Mouse (Mus musculus): ENCODE measurements at regions not wholly inside any gene's neighbourhood (a gene's known extent, or its start where the extent isn't known, plus 50 kb on each side); places are given as distances from the start of the nearest gene placed in this dataset.
A peak's percentile ranks its signal among the peaks of the same experiment; 100 is the strongest.

- DNase-seq (ENCODE audit: low spot score) = peak; percentile 60
Observed at GRCm38 (mm10) chr16:55663946-55664345, 174.8 kb downstream of the Nfkbiz start.

GRCm38 (mm10) chr16:55636667-55637450 lies 201.8 kb downstream of the Nfkbiz start:
- peak; percentile 55 for DNase-seq (ENCODE audit: low spot score)

GRCm38 (mm10) chr16:55636224-55636623 lies 202.5 kb downstream of the Nfkbiz start:
- DNase-seq (ENCODE audit: low spot score) = peak; percentile 71

- DNase-seq (ENCODE audit: low spot score) = no peak
Observed at GRCm38 (mm10) chr16:55634691-55635090, 204.0 kb downstream of the Nfkbiz start.

- DNase-seq (ENCODE audit: low spot score) = no peak
Observed at GRCm38 (mm10) chr16:55632220-55632619, 206.5 kb downstream of the Nfkbiz start.

GRCm38 (mm10) chr16:55631637-55632036 lies 207.1 kb downstream of the Nfkbiz start:
- DNase-seq (ENCODE audit: low spot score) = no peak

GRCm38 (mm10) chr16:55631048-55631447 lies 207.7 kb downstream of the Nfkbiz start:
- no peak for DNase-seq (ENCODE audit: low spot score)

- no peak for DNase-seq (ENCODE audit: low spot score)
Observed at GRCm38 (mm10) chr16:55627531-55627930, 211.2 kb downstream of the Nfkbiz start.

GRCm38 (mm10) chr16:55623422-55623821 lies 215.3 kb downstream of the Nfkbiz start:
- peak; percentile 60 for DNase-seq (ENCODE audit: low spot score)

GRCm38 (mm10) chr16:55619731-55620130 lies 219.0 kb downstream of the Nfkbiz start:
- DNase-seq (ENCODE audit: low spot score) = no peak

- DNase-seq (ENCODE audit: low spot score) = no peak
Observed at GRCm38 (mm10) chr16:55617958-55618357, 220.7 kb downstream of the Nfkbiz start.

- peak; percentile 55 for DNase-seq (ENCODE audit: low spot score)
Observed at GRCm38 (mm10) chr16:55617506-55617905, 221.2 kb downstream of the Nfkbiz start.

- no peak for DNase-seq (ENCODE audit: low spot score)
Observed at GRCm38 (mm10) chr16:55616408-55617120, 222.1 kb downstream of the Nfkbiz start.

- DNase-seq (ENCODE audit: low spot score) = peak; percentile 85
Observed at GRCm38 (mm10) chr16:55612873-55613272, 225.8 kb downstream of the Nfkbiz start.

- DNase-seq (ENCODE audit: low spot score) = no peak
Observed at GRCm38 (mm10) chr16:55612001-55612400, 226.7 kb downstream of the Nfkbiz start.

- DNase-seq (ENCODE audit: low spot score) = no peak
Observed at GRCm38 (mm10) chr16:55611172-55611571, 227.5 kb downstream of the Nfkbiz start.

GRCm38 (mm10) chr16:55608361-55608760 lies 230.3 kb downstream of the Nfkbiz start:
- peak; percentile 64 for DNase-seq (ENCODE audit: low spot score)

GRCm38 (mm10) chr16:55606447-55607239 lies 232.1 kb downstream of the Nfkbiz start:
- peak; percentile 72 for DNase-seq (ENCODE audit: low spot score)

GRCm38 (mm10) chr16:55603611-55604010 lies 235.1 kb downstream of the Nfkbiz start:
- DNase-seq (ENCODE audit: low spot score) = no peak

GRCm38 (mm10) chr16:55589382-55589956 lies 249.2 kb downstream of the Nfkbiz start:
- no peak for DNase-seq (ENCODE audit: low spot score)

- no peak for DNase-seq (ENCODE audit: low spot score)
Observed at GRCm38 (mm10) chr16:55587138-55587537, 251.6 kb downstream of the Nfkbiz start.

GRCm38 (mm10) chr16:55582906-55583305 lies 255.8 kb downstream of the Nfkbiz start:
- no peak for DNase-seq (ENCODE audit: low spot score)

Measured in adipocyte (in vitro differentiated cells).